Mouse (Mus musculus) cerebellum, adult 11 months (tissue): Measurements from ENCODE around the gene Spi1.
A peak's percentile ranks its signal among the peaks of the same experiment; 100 is the strongest.

Experiments used
- DNase-seq: peaks from one replicate; pipeline ENCODE4 v3.0.0; 2022

Spi1 gene

DNA sequence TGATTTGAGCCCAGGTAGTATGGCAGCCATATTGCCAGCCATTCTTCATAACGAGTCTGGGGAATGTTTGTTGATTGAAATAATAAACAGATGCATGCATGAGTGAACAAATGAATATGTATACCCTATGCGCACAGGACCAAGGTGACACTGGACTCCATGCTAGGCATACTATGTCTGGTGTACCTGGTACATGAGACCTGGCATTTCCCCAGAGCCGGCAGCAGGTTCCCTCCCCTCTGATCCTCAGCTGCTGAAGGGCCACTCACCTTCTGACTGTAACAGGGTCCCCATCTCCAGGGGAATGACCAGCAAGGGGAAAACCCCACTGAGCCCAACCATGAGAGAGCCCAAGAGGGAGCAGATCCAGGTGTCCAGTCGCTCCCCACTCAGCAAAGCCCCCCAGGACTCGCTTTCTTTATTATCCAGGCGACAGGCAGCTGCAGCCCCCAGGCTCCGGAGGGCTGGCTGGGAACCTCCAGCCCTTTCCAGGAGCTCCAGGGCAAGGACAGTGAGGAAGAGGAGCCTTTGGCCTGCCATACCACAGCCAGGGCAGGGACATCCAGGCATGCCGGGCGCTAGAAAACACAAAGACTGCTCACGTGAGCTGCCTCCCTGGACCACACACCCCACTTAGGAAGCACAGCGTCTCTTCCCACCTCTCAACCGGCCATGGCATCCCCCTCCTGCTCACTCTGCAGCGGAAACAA is 13.9 kb upstream of the Spi1 start:
- no peak for DNase-seq

- DNase-seq, result peak; percentile 30
These were observed 13.4 kb upstream of the Spi1 start for GRCm38 (mm10) chr2:91068872-91069165.

GRCm38 (mm10) chr2:91069306-91070000 is 12.7 kb upstream of the Spi1 start:
- DNase-seq, result no peak

GRCm38 (mm10) chr2:91070076-91070800 is 12.0 kb upstream of the Spi1 start, which contains the start of gene Slc39a13:
Slc39a13 (minus strand) TSS chr2:91070417.
- DNase-seq, result peak; percentile 96

DNA sequence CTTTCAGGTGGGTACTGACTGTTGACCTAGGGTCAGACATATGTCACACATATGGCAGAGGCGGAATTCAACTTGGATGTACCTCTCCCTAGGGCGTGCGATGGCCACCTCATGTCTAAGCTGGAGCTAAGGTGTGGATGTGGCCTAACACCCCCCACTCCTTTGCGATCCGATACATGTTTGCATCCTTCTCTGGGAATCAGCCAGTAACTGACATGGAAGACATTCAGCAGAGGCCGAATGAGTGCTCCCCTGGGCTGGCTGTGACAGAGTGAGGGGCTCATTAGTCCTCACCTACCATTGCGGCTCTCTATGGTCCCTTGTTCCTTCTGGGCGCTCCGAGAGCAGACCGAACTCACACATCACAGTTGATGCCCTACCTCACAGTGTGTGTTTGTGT is 11.1 kb upstream of the Spi1 start:
- DNase-seq, result peak; percentile 31

DNA sequence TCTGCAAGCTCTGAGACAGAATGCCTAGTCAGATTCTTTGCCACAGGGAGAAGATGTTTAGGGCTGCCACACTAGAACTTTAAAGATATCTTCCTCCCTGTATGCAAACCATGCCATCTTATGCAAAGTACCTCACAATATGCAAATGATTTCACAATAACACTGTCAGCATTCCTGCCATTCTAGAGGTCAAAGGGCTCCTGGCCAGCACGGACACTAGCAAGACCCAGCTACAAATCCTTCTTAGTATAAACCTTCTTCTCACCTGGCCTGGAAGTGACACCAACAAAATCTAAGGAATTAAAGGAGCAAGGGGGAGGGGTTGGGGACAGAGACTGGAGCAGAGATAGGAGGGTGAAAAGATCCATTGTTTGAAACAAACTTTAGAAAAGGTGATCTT is 10.1 kb upstream of the Spi1 start:
- no peak for DNase-seq

- no peak for DNase-seq
These were observed 4.3 kb upstream of the Spi1 start for GRCm38 (mm10) chr2:91077957-91078313.

- DNase-seq, result no peak
These were observed 3.7 kb upstream of the Spi1 start for GRCm38 (mm10) chr2:91078314-91079025.

DNA sequence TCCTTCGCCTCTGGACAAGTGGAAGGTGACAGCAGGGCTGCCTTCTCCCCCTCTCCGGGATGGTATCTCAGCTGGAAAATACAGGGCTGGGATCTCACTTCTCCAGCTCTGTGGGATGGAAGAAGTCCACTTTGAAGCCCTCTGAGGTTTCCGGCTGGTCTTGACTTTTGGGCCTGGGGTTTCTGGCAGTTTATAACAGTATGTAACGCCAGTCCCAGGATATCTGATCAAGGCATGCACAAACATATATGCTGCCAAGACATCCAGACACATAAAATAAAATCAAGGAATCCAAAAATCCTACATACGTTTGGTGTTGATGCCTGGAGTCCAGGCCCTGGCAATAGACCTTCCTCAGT is 3.2 kb upstream of the Spi1 start:
- no peak for DNase-seq

GRCm38 (mm10) chr2:91080784-91081513 is 1.2 kb upstream of the Spi1 start:
- DNase-seq, result no peak

DNA sequence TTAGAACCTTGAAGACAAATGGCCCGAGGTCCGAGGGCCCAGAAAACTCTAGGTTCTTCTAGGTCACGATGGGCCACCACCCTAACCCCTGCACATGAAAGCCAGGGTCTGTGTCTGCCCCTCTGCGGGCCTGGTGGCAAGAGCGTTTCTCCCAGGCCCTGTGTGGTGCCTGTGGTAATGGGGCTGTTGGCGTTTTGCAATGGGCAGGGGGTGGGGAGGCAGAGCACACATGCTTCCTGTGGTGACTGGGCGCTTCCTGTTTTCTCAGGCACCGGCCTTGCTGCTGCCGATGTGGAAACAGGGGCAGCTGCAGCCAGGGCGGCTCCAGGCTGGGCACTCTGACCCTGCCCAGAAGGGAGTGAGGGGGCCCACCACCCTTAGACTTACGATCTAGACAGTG is 654 bp downstream of the Spi1 start:
- DNase-seq, result no peak

GRCm38 (mm10) chr2:91083366-91083940 is 1.3 kb downstream of the Spi1 start:
- DNase-seq, result no peak

DNA sequence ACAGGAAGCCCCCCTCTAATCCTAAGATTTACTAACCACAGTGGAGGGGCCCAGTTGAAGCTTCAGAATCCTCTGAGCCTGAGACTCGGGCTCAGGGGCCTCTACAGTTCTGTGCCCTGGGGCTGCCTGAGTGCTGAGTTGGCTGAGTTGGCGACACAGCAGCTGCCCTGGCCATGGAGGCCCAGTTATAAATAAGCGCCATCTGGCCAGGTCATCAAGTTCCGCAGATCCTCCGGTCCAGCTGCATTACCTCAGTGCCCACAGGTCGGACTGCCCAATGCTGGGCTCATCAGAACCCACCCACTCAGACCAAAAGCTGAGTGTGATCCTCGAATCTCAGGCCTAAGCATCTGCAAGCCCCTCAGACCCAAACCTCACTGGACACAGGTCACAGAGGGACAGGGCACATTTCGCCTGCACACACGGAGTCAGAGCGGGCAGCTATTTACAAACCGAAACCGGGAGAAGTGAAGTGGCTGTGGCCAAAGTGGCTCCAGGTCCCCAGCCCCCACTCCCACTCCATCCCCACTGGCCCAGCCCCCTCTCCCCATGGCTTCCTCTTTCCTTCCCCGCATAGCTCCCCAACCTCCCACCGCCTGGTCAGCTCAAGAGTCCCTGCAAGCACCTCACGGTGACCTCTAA is 2.1 kb downstream of the Spi1 start:
- DNase-seq, result no peak

GRCm38 (mm10) chr2:91085494-91086391 is 3.6 kb downstream of the Spi1 start:
- DNase-seq, result no peak

DNA sequence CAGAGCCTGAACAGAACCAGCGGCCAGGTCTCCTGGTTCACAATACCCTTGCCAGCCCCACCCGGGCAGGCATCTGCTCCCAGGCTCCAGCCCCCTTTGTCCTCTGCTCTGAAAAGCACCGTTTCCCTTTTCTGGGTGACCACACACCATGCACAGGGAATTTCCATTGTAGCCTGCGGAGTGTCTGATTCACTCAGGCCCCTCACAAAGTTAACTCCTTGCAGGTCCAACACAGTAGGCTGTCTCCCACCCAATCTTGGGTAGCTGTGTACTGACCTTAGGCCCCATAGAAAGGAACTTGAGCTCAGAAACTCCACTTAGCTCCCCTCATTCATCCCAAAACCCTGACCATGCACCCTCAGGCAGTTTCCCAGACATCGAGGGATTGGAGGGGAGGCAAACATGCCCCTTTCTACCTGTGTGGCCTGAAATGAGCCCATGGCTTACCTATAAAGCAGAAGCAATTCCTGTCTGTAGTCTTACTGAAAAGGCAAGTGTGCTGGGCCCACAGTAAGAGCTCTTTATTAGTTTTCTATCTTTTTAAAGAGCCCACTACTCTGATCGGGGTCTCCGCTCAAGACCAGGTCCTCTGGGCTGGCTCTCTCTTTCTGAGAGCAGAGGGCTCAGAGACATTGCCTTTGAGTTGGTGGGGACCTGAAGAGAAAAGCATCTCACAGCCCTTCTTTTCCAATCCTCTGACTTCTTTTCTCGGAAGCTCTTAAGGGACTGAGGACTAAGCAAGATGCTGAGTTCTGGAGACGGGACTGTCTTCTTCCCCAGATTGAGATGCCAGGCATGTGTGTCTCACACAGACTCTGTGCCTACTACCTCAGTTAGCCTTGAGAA is 4.4 kb downstream of the Spi1 start:
- DNase-seq, result no peak

DNA sequence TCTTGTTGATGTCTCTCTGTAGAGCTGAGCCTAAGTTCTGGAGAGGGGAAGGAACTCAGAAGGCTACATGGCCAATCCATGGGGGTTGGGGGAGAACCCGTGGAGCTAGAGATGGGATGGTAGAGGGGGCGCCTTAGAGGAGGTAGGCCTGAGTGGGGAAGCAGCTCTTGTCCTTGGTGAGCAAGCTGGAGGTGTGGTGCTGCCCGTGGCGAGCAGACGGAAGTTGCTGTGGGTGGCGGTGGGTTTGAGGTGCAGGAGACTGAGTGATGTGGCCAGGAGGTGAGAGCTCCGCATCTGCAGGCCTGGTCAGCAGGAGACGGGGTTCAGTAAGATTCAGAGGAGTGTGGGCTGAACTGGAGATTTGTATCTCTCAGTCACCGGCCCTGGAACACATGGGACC is 5.3 kb downstream of the Spi1 start:
- no peak for DNase-seq

- no peak for DNase-seq
These were observed 6.8 kb downstream of the Spi1 start for GRCm38 (mm10) chr2:91088987-91089386.

DNA sequence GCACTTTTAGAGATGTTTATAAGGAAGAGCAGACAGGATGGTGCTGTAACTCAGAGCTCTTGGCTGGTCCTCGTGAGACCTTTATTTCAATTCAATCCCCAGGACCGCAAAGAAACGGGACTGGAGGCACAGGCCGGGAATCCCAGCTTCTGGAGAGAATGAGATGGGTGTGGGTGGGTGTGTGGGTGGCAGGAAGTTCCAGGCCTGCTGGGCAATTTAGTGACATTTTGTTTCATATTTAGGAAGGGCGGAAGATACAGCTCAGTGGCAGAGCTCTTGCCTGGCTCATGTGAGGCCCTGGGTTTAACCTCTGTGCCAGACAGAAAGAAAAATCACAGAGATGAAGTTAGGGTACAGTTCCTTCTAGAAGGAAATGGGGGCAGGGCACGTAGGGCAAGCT is 8.0 kb downstream of the Spi1 start:
- DNase-seq, result no peak

DNA sequence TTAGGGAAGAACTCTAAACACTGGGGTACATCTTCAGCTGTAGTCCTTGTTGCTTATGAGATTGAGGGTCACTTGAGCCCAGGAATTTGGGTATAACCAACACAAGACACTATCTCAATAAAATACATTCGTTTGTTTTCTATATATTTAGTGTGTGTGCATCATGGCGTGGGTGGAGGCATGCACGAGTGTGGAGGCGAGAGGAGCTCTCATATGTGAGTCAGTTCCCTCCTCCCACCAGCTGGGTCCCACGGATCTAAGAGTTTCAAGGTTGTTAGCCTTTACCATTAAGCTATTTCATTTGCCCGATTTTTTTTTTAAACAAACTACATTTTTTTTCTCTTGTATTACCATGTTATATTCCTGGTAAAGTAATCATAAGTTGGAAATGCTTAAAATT is 8.6 kb downstream of the Spi1 start:
- DNase-seq, result no peak

GRCm38 (mm10) chr2:91096524-91096923 is 14.3 kb downstream of the Spi1 start:
- no peak for DNase-seq
